Comparison of ENCODE assay signal across 35 mouse cellular contexts in genomic region chr1:63666089-63666488, GRCm38 (mm10). TPM values are rescaled to one million over a fixed set of nuclear protein-coding genes. Genes with fewer than 3 reads are reported as not detected.
DNase-seq lines count a peak whose midpoint lies in the region; ATAC-seq and TF ChIP-seq lines count a peak whose summit lies in the region.
"Had no signal": no experiment of that assay in that cellular context is flagged by ENCODE, and none has a peak within 500 bp of the region (broad histone marks: within the 10 kb centered on the region; RNA-seq: fewer than 3 reads in every experiment).

No protein-coding gene starts in this region.

- no peak overlapping the region for H3K27ac ChIP-seq in kidney, adult 2 months (ENCODE audit: insufficient read depth, low read depth, low read length)
- H3K27ac ChIP-seq in CH12.LX (ENCODE audit: insufficient read depth, low read depth), result no peak overlapping the region
- no peak overlapping the region for H3K27ac ChIP-seq in intestine, postnatal 0 days (ENCODE audit: low read depth, low read length)
- H3K27ac ChIP-seq: embryonic facial prominence, embryonic 10.5 days; embryonic facial prominence, embryonic 13.5 days; forebrain, embryonic 10.5 days; forebrain, embryonic 13.5 days; heart, adult 2 months; heart, embryonic 10.5 days; heart, embryonic 13.5 days; hindbrain, embryonic 14.5 days; hindbrain, postnatal 0 days had no signal

- DNase-seq in kidney, adult 2 months, result peak; percentile 20
- no peak for DNase-seq in kidney, postnatal 4 days
- DNase-seq in CH12.LX (ENCODE audit: extremely low read depth), result no peak
- no peak for DNase-seq in cerebellum, adult 9-11 months
- no peak for DNase-seq in right cerebral cortex, adult 2 months (ENCODE audit: low spot score in 2 of 2)
- DNase-seq: adrenal gland, postnatal 10 days; adrenal gland, postnatal 36 days; cerebellum, adult 11 months; cerebellum, adult 2 months; cerebellum, postnatal 10 days; cerebellum, postnatal 36 days; embryo, embryonic 11 days; gastrocnemius, postnatal 10 days; gastrocnemius, postnatal 36 days; heart, adult 2 months; heart, postnatal 14 days; heart, postnatal 4 days had no signal

- ATAC-seq in intestine, postnatal 0 days, result peak; percentile 38
- ATAC-seq: forebrain, embryonic 13.5 days; forebrain, embryonic 16.5 days; hindbrain, postnatal 0 days; Patski had no signal

- no peaks in the 10 kb centered on the region; the same call in 1 of the 2 replicates for H3K4me1 ChIP-seq in kidney, adult 2 months (ENCODE audit: control insufficient read depth, insufficient read depth, low read length)
- peaks cover 0 to 3% of the 10 kb centered on the region in 2 experiments; a peak in 1 of 4 replicates for H3K4me1 ChIP-seq in CH12.LX (ENCODE audit: control insufficient read depth in 1 of 2, insufficient read depth in 2 of 2)
- H3K4me1 ChIP-seq in intestine, postnatal 0 days (replicated peaks; ENCODE audit: control insufficient read depth, insufficient read depth, low read length), result no peaks in the 10 kb centered on the region
- H3K4me1 ChIP-seq: heart, embryonic 10.5 days had no signal

- 0 out of 2 replicates have a peak overlapping the region, but pooled peaks have one; percentile 9 for H3K4me2 ChIP-seq in CH12.LX (ENCODE audit: insufficient read depth, low read depth, poor library complexity, severe bottlenecking)
- H3K4me2 ChIP-seq in intestine, postnatal 0 days (replicated peaks; ENCODE audit: low read depth), result no peak overlapping the region
- H3K4me2 ChIP-seq: embryonic facial prominence, embryonic 13.5 days; forebrain, embryonic 13.5 days; heart, embryonic 13.5 days; hindbrain, embryonic 14.5 days had no signal

- H3K79me2 ChIP-seq in CH12.LX (replicated peaks; ENCODE audit: control insufficient read depth, extremely low read depth, insufficient read depth, poor library complexity, severe bottlenecking), result no peaks in the 10 kb centered on the region

- no peak overlapping the region for H3K4me3 ChIP-seq in kidney, adult 2 months (ENCODE audit: insufficient read depth, low read depth, low read length)
- H3K4me3 ChIP-seq in CH12.LX (replicated peaks in 1 of 3; ENCODE audit: low read depth in 2 of 3, low read length in 2 of 3, poor library complexity in 1 of 3), result no peak overlapping the region
- no peak overlapping the region for H3K4me3 ChIP-seq in intestine, postnatal 0 days (ENCODE audit: low read depth, low read length)
- H3K4me3 ChIP-seq: embryonic facial prominence, embryonic 10.5 days; embryonic facial prominence, embryonic 13.5 days; erythroblast, embryonic 14.5 days; forebrain, embryonic 10.5 days; forebrain, embryonic 13.5 days; heart, adult 2 months; heart, embryonic 10.5 days; heart, embryonic 13.5 days had no signal

- no peaks in the 10 kb centered on the region for H3K27me3 ChIP-seq in kidney, adult 2 months (replicated peaks; ENCODE audit: control insufficient read depth, insufficient read depth, low read length)
- H3K27me3 ChIP-seq in CH12.LX (replicated peaks), result no peaks in the 10 kb centered on the region
- no peaks in the 10 kb centered on the region for H3K27me3 ChIP-seq in intestine, postnatal 0 days (replicated peaks; ENCODE audit: control insufficient read depth, insufficient read depth, low read length)
- H3K27me3 ChIP-seq: forebrain, embryonic 13.5 days had no signal

- no peaks in the 10 kb centered on the region for H3K9me3 ChIP-seq in CH12.LX (replicated peaks; ENCODE audit: low read length)
- H3K9me3 ChIP-seq in intestine, postnatal 0 days (ENCODE audit: control insufficient read depth), result no peaks in the 10 kb centered on the region
- H3K9me3 ChIP-seq: embryonic facial prominence, embryonic 10.5 days; embryonic facial prominence, embryonic 13.5 days; forebrain, embryonic 10.5 days; forebrain, embryonic 13.5 days; G1E; heart, embryonic 10.5 days; heart, embryonic 13.5 days had no signal

- no peak for TF ChIP-seq EP300 in CH12.LX (IDR thresholded peaks at IDR 0.05; ENCODE audit: low read length)

- no peak for TF ChIP-seq RAD21 in CH12.LX (IDR thresholded peaks at IDR 0.05; ENCODE audit: low read depth, low read length)

- in situ Hi-C loops in CH12.LX (cut with MboI; ENCODE audit: low pct_ligation_motif_present, low pct_unique_long_range_greater_than_20kb, low sequenced_read_pairs), result loop anchor here (25.0 kb wide), 2 partner anchors 1046 to 1346 kb away; no protein-coding TSS in a partner anchor

- H3K9ac ChIP-seq in CH12.LX (ENCODE audit: insufficient read depth, low read depth), result no peak overlapping the region
- H3K9ac ChIP-seq in intestine, postnatal 0 days (ENCODE audit: low read depth, low read length), result no peak overlapping the region
- H3K9ac ChIP-seq: embryonic facial prominence, embryonic 13.5 days; forebrain, embryonic 13.5 days; heart, embryonic 13.5 days; hindbrain, embryonic 14.5 days had no signal

- 76% methylated on average over 2 of the region's 2 CpGs for WGBS in kidney, adult 2 months
- WGBS in intestine, postnatal 0 days, result 59% methylated on average over 2 of the region's 2 CpGs

- H3K36me3 ChIP-seq in kidney, adult 2 months (ENCODE audit: control insufficient read depth, insufficient read depth, low read length), result no peaks in the 10 kb centered on the region
- H3K36me3 ChIP-seq in CH12.LX (replicated peaks in 1 of 2; ENCODE audit: control insufficient read depth in 1 of 2, insufficient read depth in 1 of 2, low read length in 1 of 2), result no peaks in the 10 kb centered on the region
- no peaks in the 10 kb centered on the region for H3K36me3 ChIP-seq in intestine, postnatal 0 days (ENCODE audit: control insufficient read depth, insufficient read depth)
- H3K36me3 ChIP-seq: embryonic facial prominence, embryonic 10.5 days; embryonic facial prominence, embryonic 13.5 days; forebrain, embryonic 10.5 days; G1E; heart, embryonic 10.5 days; heart, embryonic 13.5 days had no signal

- no peak for TF ChIP-seq POLR2A in kidney, adult 2 months (IDR thresholded peaks at IDR 0.05; ENCODE audit: low read depth, low read length)
- no peak for TF ChIP-seq POLR2A in CH12.LX (IDR thresholded peaks at IDR 0.05; ENCODE audit: low read depth, low read length)

- dilution Hi-C loops in CH12.LX (cut with MboI; ENCODE audit: extremely low pct_ligation_motif_present, extremely low pct_unique_long_range_greater_than_20kb, low sequenced_read_pairs), result no loop called here

- TF ChIP-seq CTCF in kidney, adult 2 months (conservative IDR thresholded peaks at IDR 0.05; ENCODE audit: insufficient read depth, insufficient read length, low read depth, low read length), result no peak
- TF ChIP-seq CTCF in CH12.LX (conservative IDR thresholded peaks at IDR 0.05 in 1 of 2, IDR thresholded peaks at IDR 0.05 in 1 of 2; ENCODE audit: low read depth in 2 of 2, low read length in 2 of 2), result no peak
- TF ChIP-seq CTCF in intestine, postnatal 0 days (IDR thresholded peaks at IDR 0.05; ENCODE audit: low read depth), result no peak

TF ChIP-seq in CH12.LX, 34 proteins besides CTCF, POLR2A, EP300 and RAD21:
- TF ChIP-seq POLR2AphosphoS2 (IDR thresholded peaks at IDR 0.05; ENCODE audit: low read depth, low read length), result no peak
- TF ChIP-seq MAX (IDR thresholded peaks at IDR 0.05; ENCODE audit: low read length), result no peak

RNA-seq across cellular contexts. Expression of gene Dytn, which starts 20.6 kb away (rescaled TPM):
- not detected in 2 replicates for polyA plus RNA-seq in kidney, adult 2 months (2012; rRNA removed)
- total RNA-seq in CH12.LX (2012; rRNA removed) (not detected in 2 replicates), CH12.LX (2014; rRNA removed) (not detected in 2 replicates)
- polyA plus RNA-seq in CH12.LX (2012; ENCODE audit: insufficient read length, low read depth), result not detected in 2 replicates
- not detected in 2 replicates for polyA plus RNA-seq in intestine, postnatal 0 days (2015; fragmentation: Nextera tagmentation; extraction: Ambion mirVana)
- total RNA-seq: adrenal gland, adult 18-20 months; adrenal gland, postnatal 10 days; adrenal gland, postnatal 36 days; gastrocnemius, adult 18-20 months; gastrocnemius, postnatal 10 days; gastrocnemius, postnatal 36 days; granulocyte monocyte progenitor cell, adult 5-6 weeks; heart, adult 2 months; heart, postnatal 14 days; heart, postnatal 4 days had no signal
- polyA plus RNA-seq: embryonic facial prominence, embryonic 13.5 days; erythroblast, embryonic 14.5 days; forebrain, embryonic 10.5 days; forebrain, embryonic 13.5 days; forebrain, embryonic 16.5 days; G1E; heart, adult 2 months; heart, embryonic 10.5 days; heart, embryonic 13.5 days; heart, embryonic 16.5 days; hindbrain, embryonic 11.5 days; hindbrain, postnatal 0 days; Patski had no signal

RNA-seq across cellular contexts. Expression of gene Gm39653, which starts 50.3 kb away (rescaled TPM):
- not detected in 2 replicates for polyA plus RNA-seq in kidney, adult 2 months (2012; rRNA removed)
- not detected in 2 replicates for total RNA-seq in CH12.LX (2012; rRNA removed)
- not detected in 2 replicates for total RNA-seq in CH12.LX (2014; rRNA removed)
- polyA plus RNA-seq in CH12.LX (2012; ENCODE audit: insufficient read length, low read depth), result not detected in 2 replicates
- polyA plus RNA-seq in intestine, postnatal 0 days (2015; fragmentation: Nextera tagmentation; extraction: Ambion mirVana), result not detected in 2 replicates
- total RNA-seq: adrenal gland, adult 18-20 months; adrenal gland, postnatal 10 days; adrenal gland, postnatal 36 days; G1E; gastrocnemius, adult 18-20 months; gastrocnemius, postnatal 10 days; gastrocnemius, postnatal 36 days; granulocyte monocyte progenitor cell, adult 5-6 weeks; heart, adult 2 months; heart, postnatal 14 days; heart, postnatal 4 days; hindbrain, postnatal 0 days had no signal
- polyA plus RNA-seq: cerebellum, adult 2 months; embryonic facial prominence, embryonic 10.5 days; embryonic facial prominence, embryonic 13.5 days; erythroblast, embryonic 14.5 days; forebrain, embryonic 10.5 days; forebrain, embryonic 13.5 days; forebrain, embryonic 16.5 days; G1E; heart, adult 2 months; heart, embryonic 10.5 days; heart, embryonic 13.5 days; heart, embryonic 16.5 days; hindbrain, embryonic 11.5 days; hindbrain, postnatal 0 days; Patski had no signal
